Mouse (Mus musculus): Measurements from ENCODE around the gene Wapl. TPM values are rescaled to one million over a fixed set of nuclear protein-coding genes. Genes with fewer than 3 reads are reported as not detected.
A peak's percentile ranks its signal among the peaks of the same experiment; 100 is the strongest.

The Wapl gene
- polyA plus RNA-seq, 1 experiment from 2014 or later = 22.3 TPM

DNA sequence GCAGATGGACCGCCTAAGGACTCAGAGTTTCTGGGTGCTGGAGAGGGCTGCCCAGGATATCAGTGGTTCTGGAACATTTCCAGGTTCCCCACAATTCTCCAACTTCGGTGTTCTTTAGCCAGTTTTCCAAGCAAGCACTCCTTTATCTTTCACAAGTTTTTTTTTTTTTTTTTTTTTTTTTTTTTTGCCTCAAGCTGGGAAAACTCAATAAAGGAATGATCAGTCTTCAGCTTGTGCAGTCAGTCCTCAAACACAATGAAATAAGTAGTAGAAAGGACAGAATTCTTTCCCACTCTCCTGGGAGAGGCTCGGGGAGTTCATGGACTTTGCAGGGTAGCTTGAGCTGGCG, 11.3 kb upstream of the Wapl start:
- H3K27me3 ChIP-seq = peaks cover 31% of the 10 kb centered on the region
- ATAC-seq (replicated peaks) = 0 out of 2 replicates have a peak, but pooled peaks have one; percentile 46

DNA sequence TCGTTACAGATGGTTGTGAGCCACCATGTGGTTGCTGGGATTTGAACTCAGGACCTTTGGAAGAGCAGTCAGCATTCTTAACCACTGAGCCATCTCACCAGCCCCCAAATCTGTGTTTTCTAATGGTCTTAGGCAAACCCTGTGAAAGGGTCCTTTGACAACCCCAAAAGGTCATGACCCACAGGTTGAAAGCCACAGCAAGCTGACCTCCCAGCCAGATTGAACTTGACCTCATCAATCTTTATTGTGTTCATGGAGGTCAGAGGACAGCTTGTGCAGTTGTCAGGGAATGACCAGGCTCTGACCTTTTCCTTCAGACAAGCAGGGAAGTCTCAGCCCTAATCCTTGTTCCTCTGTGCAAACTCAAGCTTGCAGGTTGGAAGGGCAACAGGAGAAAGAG, 10.3 kb upstream of the Wapl start:
- no peak overlapping the region for H3K27ac ChIP-seq (replicated peaks)
- no peak overlapping the region for H3K9ac ChIP-seq (replicated peaks)
- ATAC-seq (replicated peaks) = no peak
- H3K4me3 ChIP-seq = no peak overlapping the region
- peaks cover 31% of the 10 kb centered on the region for H3K27me3 ChIP-seq
- no peaks in the 10 kb centered on the region for H3K36me3 ChIP-seq
- 83% methylated on average over 1 of the region's 1 CpGs for WGBS
- no peaks in the 10 kb centered on the region for H3K9me3 ChIP-seq
- no peak overlapping the region for H3K4me2 ChIP-seq (replicated peaks)
- H3K4me1 ChIP-seq = peaks cover 18% of the 10 kb centered on the region

More for the DNA sequence above, 11.3 kb upstream of the Wapl start:
- no peak overlapping the region for H3K27ac ChIP-seq (replicated peaks)
- H3K4me2 ChIP-seq (replicated peaks) = peak overlapping the region; percentile 85
- H3K4me1 ChIP-seq = peaks cover 18% of the 10 kb centered on the region
- H3K9ac ChIP-seq (replicated peaks) = peak overlapping the region; percentile 60
- H3K9me3 ChIP-seq = no peaks in the 10 kb centered on the region
- 3% methylated on average over 4 of the region's 4 CpGs for WGBS
- H3K4me3 ChIP-seq = peak overlapping the region; percentile 49
- no peaks in the 10 kb centered on the region for H3K36me3 ChIP-seq

- H3K9me3 ChIP-seq = no peaks in the 10 kb centered on the region
- ATAC-seq (replicated peaks) = no peak
- H3K27me3 ChIP-seq = no peaks in the 10 kb centered on the region
- H3K27ac ChIP-seq (replicated peaks) = no peak overlapping the region
- H3K4me2 ChIP-seq (replicated peaks) = no peak overlapping the region
- H3K4me1 ChIP-seq = peaks cover 13% of the 10 kb centered on the region
- 74% methylated on average over 3 of the region's 3 CpGs for WGBS
- H3K4me3 ChIP-seq = no peak overlapping the region
- H3K9ac ChIP-seq (replicated peaks) = no peak overlapping the region
- H3K36me3 ChIP-seq = no peaks in the 10 kb centered on the region
Measured at GRCm38 (mm10) chr14:34669082-34669481, 4.6 kb upstream of the Wapl start.

- no peaks in the 10 kb centered on the region for H3K9me3 ChIP-seq
- peaks cover 19% of the 10 kb centered on the region for H3K4me1 ChIP-seq
Measured at GRCm38 (mm10) chr14:34670256-34670655, 3.5 kb upstream of the Wapl start.

GRCm38 (mm10) chr14:34674229-34674791, 582 bp downstream of the Wapl start:
- WGBS = under 1% methylated on average over 47 of the region's 52 CpGs
- H3K36me3 ChIP-seq = peaks cover 7% of the 10 kb centered on the region; the same call in 1 of the 2 replicates

More at GRCm38 (mm10) chr14:34670256-34670655, 3.5 kb upstream of the Wapl start:
- H3K27me3 ChIP-seq = no peaks in the 10 kb centered on the region
- ATAC-seq (replicated peaks) = no peak
- H3K27ac ChIP-seq (replicated peaks) = no peak overlapping the region
- no peaks in the 10 kb centered on the region for H3K36me3 ChIP-seq
- H3K9ac ChIP-seq (replicated peaks) = no peak overlapping the region
- no peak overlapping the region for H3K4me2 ChIP-seq (replicated peaks)
- H3K4me3 ChIP-seq = no peak overlapping the region
- 60% methylated on average over 2 of the region's 2 CpGs for WGBS

GRCm38 (mm10) chr14:34674932-34675331, 1.2 kb downstream of the Wapl start:
- peaks cover 7% of the 10 kb centered on the region; the same call in 1 of the 2 replicates for H3K36me3 ChIP-seq
- H3K4me1 ChIP-seq = peaks cover 27% of the 10 kb centered on the region
- peak overlapping the region; percentile 91 for H3K9ac ChIP-seq (replicated peaks)
- peak overlapping the region; percentile 92 for H3K4me3 ChIP-seq
- H3K4me2 ChIP-seq (replicated peaks) = peak overlapping the region; percentile 85
- WGBS = 32% methylated on average over 9 of the region's 9 CpGs
- no peaks in the 10 kb centered on the region for H3K27me3 ChIP-seq
- ATAC-seq (replicated peaks) = no peak
- H3K27ac ChIP-seq (replicated peaks) = no peak overlapping the region
- no peaks in the 10 kb centered on the region for H3K9me3 ChIP-seq

More at GRCm38 (mm10) chr14:34674229-34674791, 582 bp downstream of the Wapl start:
- Histone ChIP-seq H3K4me2 (replicated peaks) (peak overlapping the region; percentile 85), H3K27me3 (no peaks in the 10 kb centered on the region), H3K4me3 (peak overlapping the region; percentile 92), H3K4me1 (peaks cover 27% of the 10 kb centered on the region), H3K9ac (replicated peaks) (peak overlapping the region; percentile 91), H3K27ac (replicated peaks) (peak overlapping the region; percentile 90), H3K9me3 (no peaks in the 10 kb centered on the region)
- ATAC-seq (replicated peaks) = no peak

DNA sequence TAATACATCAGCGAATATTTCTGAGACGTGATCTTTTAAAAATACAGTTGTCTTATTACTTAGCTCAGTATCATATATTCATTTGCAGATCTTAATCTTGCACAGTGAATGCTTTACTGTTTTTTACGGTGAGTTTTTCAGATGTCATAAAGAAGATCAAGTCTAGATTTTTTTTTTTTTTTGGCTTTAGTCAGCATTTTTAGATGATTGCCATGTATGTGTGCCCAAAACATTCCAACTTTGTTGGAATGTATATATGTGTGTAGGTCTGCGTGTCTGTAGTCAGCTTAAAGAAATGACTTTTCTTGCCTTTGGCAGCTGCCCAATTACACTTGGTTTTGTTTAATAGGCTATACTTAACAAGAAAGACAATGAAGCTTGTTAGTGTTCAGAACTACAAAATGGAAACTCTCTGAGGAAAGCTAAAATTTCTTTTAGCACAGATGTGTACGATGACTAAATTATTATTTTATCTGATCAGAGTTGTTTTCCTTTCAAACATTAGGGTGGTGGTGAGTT, 1.7 kb downstream of the Wapl start:
- no peak for ATAC-seq (replicated peaks)
- Histone ChIP-seq H3K4me3 (0 out of 2 replicates have a peak overlapping the region, but pooled peaks have one; percentile 6), H3K9me3 (no peaks in the 10 kb centered on the region), H3K9ac (replicated peaks) (no peak overlapping the region), H3K27ac (replicated peaks) (no peak overlapping the region), H3K4me2 (replicated peaks) (peak overlapping the region; percentile 85; the same call in 1 of the 2 replicates), H3K36me3 (peaks cover 7% of the 10 kb centered on the region; the same call in 1 of the 2 replicates), H3K4me1 (peaks cover 27% of the 10 kb centered on the region), H3K27me3 (no peaks in the 10 kb centered on the region)
- 66% methylated on average over 5 of the region's 5 CpGs for WGBS

- 82% methylated on average over 2 of the region's 2 CpGs for WGBS
- Histone ChIP-seq H3K9me3 (no peaks in the 10 kb centered on the region), H3K27me3 (no peaks in the 10 kb centered on the region), H3K36me3 (peaks cover 7% of the 10 kb centered on the region), H3K4me3 (no peak overlapping the region), H3K4me1 (peaks cover 19% of the 10 kb centered on the region), H3K9ac (replicated peaks) (no peak overlapping the region), H3K4me2 (replicated peaks) (no peak overlapping the region), H3K27ac (replicated peaks) (no peak overlapping the region)
- ATAC-seq (replicated peaks) = no peak
Measured at GRCm38 (mm10) chr14:34680815-34681214, 7.1 kb downstream of the Wapl start.

- no peak overlapping the region for H3K27ac ChIP-seq (replicated peaks)
- H3K27me3 ChIP-seq = no peaks in the 10 kb centered on the region
- no peak for ATAC-seq (replicated peaks)
- H3K9ac ChIP-seq (replicated peaks) = no peak overlapping the region
- H3K9me3 ChIP-seq = no peaks in the 10 kb centered on the region
- no peaks in the 10 kb centered on the region; the same call in 1 of the 2 replicates for H3K36me3 ChIP-seq
- H3K4me1 ChIP-seq = peaks cover 15% of the 10 kb centered on the region
- no peak overlapping the region for H3K4me2 ChIP-seq (replicated peaks)
- no peak overlapping the region for H3K4me3 ChIP-seq
Measured at GRCm38 (mm10) chr14:34684989-34685388, 11.3 kb downstream of the Wapl start.

DNA sequence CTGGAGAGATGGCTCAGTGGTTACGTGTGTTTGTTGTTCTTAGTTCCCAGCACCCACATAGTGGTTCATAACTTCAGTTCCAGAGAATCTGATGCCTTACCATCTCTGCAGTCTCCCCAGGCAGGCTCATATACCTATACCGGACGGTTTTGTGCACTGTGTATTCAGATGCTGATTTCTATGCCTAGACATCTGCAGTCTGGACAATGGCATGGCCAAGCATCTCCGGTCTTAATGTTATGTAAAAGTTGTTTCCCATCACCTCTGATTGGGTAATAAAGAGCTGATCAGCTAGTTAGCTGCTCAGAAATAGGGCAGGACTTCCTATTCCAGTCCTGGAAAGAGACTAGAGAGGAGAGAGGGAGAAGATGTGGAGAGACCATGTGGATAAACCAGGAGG, 20.2 kb downstream of the Wapl start:
- H3K4me2 ChIP-seq (replicated peaks) = no peak overlapping the region
- H3K4me3 ChIP-seq = no peak overlapping the region
- no peak overlapping the region for H3K9ac ChIP-seq (replicated peaks)
- H3K36me3 ChIP-seq = peaks cover 19% of the 10 kb centered on the region; the same call in 1 of the 2 replicates
- no peaks in the 10 kb centered on the region for H3K4me1 ChIP-seq
- H3K9me3 ChIP-seq = no peaks in the 10 kb centered on the region
- H3K27me3 ChIP-seq = no peaks in the 10 kb centered on the region
- ATAC-seq (replicated peaks) = no peak
- WGBS = 96% methylated on average over 4 of the region's 4 CpGs
- no peak overlapping the region for H3K27ac ChIP-seq (replicated peaks)

DNA sequence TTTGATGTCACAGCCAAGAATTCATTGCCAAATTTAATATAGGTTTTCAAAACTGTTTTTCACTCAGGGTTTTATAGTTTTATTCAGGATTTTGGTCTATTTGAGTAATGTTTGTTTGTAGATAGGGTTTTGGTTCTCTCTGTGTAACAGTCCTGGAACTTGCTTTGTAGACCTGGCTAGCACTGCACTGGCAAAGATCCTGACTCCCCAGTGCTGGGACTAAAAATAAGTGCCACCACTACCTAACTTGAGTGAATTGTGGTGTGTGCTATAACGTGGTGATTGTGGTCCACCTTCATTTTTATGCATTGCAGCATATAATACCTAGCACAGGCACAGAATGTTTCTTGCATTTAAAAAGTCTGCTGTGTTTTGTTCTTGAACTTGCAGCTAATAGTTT, 23.6 kb downstream of the Wapl start:
- Histone ChIP-seq H3K9ac (replicated peaks) (no peak overlapping the region), H3K36me3 (peaks cover 11% of the 10 kb centered on the region; the same call in 1 of the 2 replicates), H3K4me1 (no peaks in the 10 kb centered on the region), H3K4me2 (replicated peaks) (no peak overlapping the region), H3K9me3 (no peaks in the 10 kb centered on the region), H3K27me3 (no peaks in the 10 kb centered on the region), H3K27ac (replicated peaks) (no peak overlapping the region), H3K4me3 (no peak overlapping the region)
- ATAC-seq (replicated peaks) = no peak
- 68% methylated on average over 1 of the region's 1 CpGs for WGBS

- Histone ChIP-seq H3K27me3 (no peaks in the 10 kb centered on the region), H3K4me1 (no peaks in the 10 kb centered on the region), H3K36me3 (peaks cover 7% of the 10 kb centered on the region; the same call in 1 of the 2 replicates), H3K9me3 (no peaks in the 10 kb centered on the region), H3K4me2 (replicated peaks) (no peak overlapping the region), H3K9ac (replicated peaks) (no peak overlapping the region), H3K4me3 (no peak overlapping the region), H3K27ac (replicated peaks) (no peak overlapping the region)
- WGBS = 92% methylated on average over 2 of the region's 2 CpGs
- ATAC-seq (replicated peaks) = no peak
Measured at GRCm38 (mm10) chr14:34710209-34710608, 36.5 kb downstream of the Wapl start.

DNA sequence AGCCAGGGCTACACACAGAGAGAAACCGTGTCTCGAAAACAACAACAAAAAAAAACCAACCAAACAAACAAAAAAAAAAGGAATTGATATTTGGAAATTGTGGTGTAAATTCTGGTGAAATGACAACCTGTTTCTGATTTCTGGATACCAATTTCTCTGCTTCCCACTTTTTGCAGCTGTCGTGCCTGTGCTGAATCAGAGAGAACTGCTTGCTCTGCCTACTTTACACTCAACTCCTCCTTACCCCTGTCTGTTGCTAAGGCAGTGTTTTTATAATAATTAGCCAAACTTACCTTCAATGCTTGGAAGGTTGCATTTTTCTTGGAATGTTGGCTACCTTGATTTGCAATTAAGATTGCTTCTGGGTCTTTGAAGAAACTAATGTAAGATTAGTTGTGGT, 38.3 kb downstream of the Wapl start:
- H3K27ac ChIP-seq (replicated peaks) = no peak overlapping the region
- no peak overlapping the region for H3K4me2 ChIP-seq (replicated peaks)
- no peak overlapping the region for H3K9ac ChIP-seq (replicated peaks)
- H3K9me3 ChIP-seq = no peaks in the 10 kb centered on the region
- no peaks in the 10 kb centered on the region for H3K27me3 ChIP-seq
- H3K4me1 ChIP-seq = no peaks in the 10 kb centered on the region
- ATAC-seq (replicated peaks) = no peak
- H3K4me3 ChIP-seq = no peak overlapping the region
- WGBS = 92% methylated on average over 3 of the region's 3 CpGs
- peaks cover 7% of the 10 kb centered on the region; the same call in 1 of the 2 replicates for H3K36me3 ChIP-seq
